Mouse (Mus musculus): ENCODE results near the gene Fbxo11.

DNA sequence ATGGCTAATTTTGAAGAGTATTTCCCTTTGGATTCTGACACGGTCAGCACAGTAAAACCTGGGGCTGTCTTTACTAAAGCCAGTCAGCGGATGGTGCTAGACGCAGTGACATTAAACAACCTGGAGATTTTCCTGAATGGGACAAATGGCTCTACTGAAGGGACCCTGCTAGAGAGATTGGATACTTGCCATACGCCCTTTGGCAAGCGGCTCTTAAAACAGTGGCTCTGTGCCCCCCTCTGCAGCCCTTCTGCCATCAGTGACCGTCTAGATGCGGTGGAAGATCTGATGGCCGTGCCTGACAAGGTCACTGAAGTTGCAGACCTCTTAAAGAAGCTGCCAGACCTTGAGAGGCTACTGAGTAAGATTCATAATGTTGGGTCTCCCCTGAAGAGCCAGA, 79.2 kb downstream of the Fbxo11 start:
- no peak for TF ChIP-seq CEBPB (IDR thresholded peaks at IDR 0.05; ENCODE audit: low read depth)
- TF ChIP-seq CTCF (IDR thresholded peaks at IDR 0.05; ENCODE audit: control insufficient read depth, insufficient read depth, insufficient read length) = no peak
- TF ChIP-seq MAX (IDR thresholded peaks at IDR 0.05) = no peak

Measured in C2C12 (cell line).